Mouse (Mus musculus) heart, embryonic 16.5 days (tissue): Measurements from ENCODE around the gene Lancl1. TPM values are rescaled to one million over a fixed set of nuclear protein-coding genes. Genes with fewer than 3 reads are reported as not detected.

Experiments used
- ATAC-seq: fragments of 200-750 bp; cut with Nextera tagmentation; replicated peaks from 2 replicates; pipeline ENCODE4 v1.8.0; 2017; ENCODE audit warnings: moderate number of reproducible peaks; ENCODE audit not compliant: insufficient read depth, low FRiP score; ENCODE audit errors: extremely low read depth
- H3K27ac ChIP-seq: fragments of 300-500 bp; sonication (generic); 2 replicates; pipeline ENCODE4 v1.5.1; 2014; ENCODE audit warnings: mild to moderate bottlenecking, low read length, control low read depth, moderate library complexity
- H3K27me3 ChIP-seq: fragments of 300-500 bp; sonication (generic); 2 replicates; pipeline ENCODE4 v1.6.1; 2014; ENCODE audit warnings: low read length, mixed read lengths; ENCODE audit not compliant: control insufficient read depth, insufficient read depth
- H3K36me3 ChIP-seq: fragments of 300-500 bp; sonication (generic); 2 replicates; pipeline ENCODE4 v1.6.1; 2014; ENCODE audit not compliant: control insufficient read depth, insufficient read depth
- H3K4me1 ChIP-seq: fragments of 300-500 bp; sonication (generic); 2 replicates; pipeline ENCODE4 v1.6.1; 2014; ENCODE audit warnings: low read length, mixed read lengths; ENCODE audit not compliant: control insufficient read depth, insufficient read depth
- H3K4me2 ChIP-seq: fragments of 300-500 bp; sonication (generic); 2 replicates; pipeline ENCODE4 v1.6.1; 2014; ENCODE audit warnings: low read depth, mild to moderate bottlenecking, control low read depth, low read length
- H3K4me3 ChIP-seq: fragments of 300-500 bp; sonication (generic); 2 replicates; pipeline ENCODE4 v1.5.1; 2014; ENCODE audit warnings: mild to moderate bottlenecking, control low read depth, low read length
- H3K9ac ChIP-seq: fragments of 300-500 bp; sonication (generic); 2 replicates; pipeline ENCODE4 v1.6.1; 2014; ENCODE audit warnings: low read length, control low read depth
- H3K9me3 ChIP-seq: fragments of 300-500 bp; sonication (generic); replicated peaks from 2 replicates; pipeline ENCODE4 v1.6.1; 2016; ENCODE audit warnings: low read length; ENCODE audit not compliant: control insufficient read depth
- WGBS: fragments of 180-500 bp; shearing (Covaris S2); extraction: QIAGEN DNeasy Blood & Tissue Kit; methylation state at CpG from one replicate; pipeline ENCODE4 v1.1.7; 2014; 5-methylcytosine and 5-hydroxymethylcytosine counted together
- polyA plus RNA-seq: library from polyadenylated mRNA; unstranded; fragments of >200 nt; fragmentation: Nextera tagmentation; extraction: Ambion mirVana; gene quantifications from 2 replicates; pipeline ENCODE4 v1.2.1, GENCODE M21; 2015

Gene Lancl1
- polyA plus RNA-seq, 1 experiment from 2014 or later: 78.9 TPM

- H3K27ac ChIP-seq: no peak overlapping the region
- H3K9ac ChIP-seq: no peak overlapping the region
- H3K4me1 ChIP-seq: peaks cover 3% of the 10 kb centered on the region; the same call in 1 of the 2 replicates
- ATAC-seq: no peak
- H3K4me2 ChIP-seq: no peak overlapping the region
- 71% methylated on average over 2 of the region's 2 CpGs for WGBS
- no peaks in the 10 kb centered on the region for H3K27me3 ChIP-seq
- H3K4me3 ChIP-seq: no peak overlapping the region
- no peaks in the 10 kb centered on the region for H3K9me3 ChIP-seq
- H3K36me3 ChIP-seq: peaks cover 16% of the 10 kb centered on the region; the same call in 1 of the 2 replicates
Measured at GRCm38 (mm10) chr1:67026142-67026541, 12.5 kb downstream of the Lancl1 start.

GRCm38 (mm10) chr1:67022767-67023166 lies 15.9 kb downstream of the Lancl1 start:
- H3K4me2 ChIP-seq: no peak overlapping the region
- no peaks in the 10 kb centered on the region for H3K27me3 ChIP-seq
- no peak overlapping the region for H3K9ac ChIP-seq
- H3K9me3 ChIP-seq: no peaks in the 10 kb centered on the region
- no peak overlapping the region for H3K27ac ChIP-seq
- peaks cover 7% of the 10 kb centered on the region for H3K36me3 ChIP-seq
- no peak for ATAC-seq
- no peaks in the 10 kb centered on the region; the same call in 1 of the 2 replicates for H3K4me1 ChIP-seq
- H3K4me3 ChIP-seq: no peak overlapping the region
- WGBS: 78% methylated on average over 2 of the region's 2 CpGs

- Histone ChIP-seq H3K9ac (no peak overlapping the region), H3K4me2 (no peak overlapping the region), H3K27ac (no peak overlapping the region), H3K9me3 (no peaks in the 10 kb centered on the region), H3K36me3 (peaks cover 7% of the 10 kb centered on the region), H3K4me1 (no peaks in the 10 kb centered on the region), H3K4me3 (no peak overlapping the region), H3K27me3 (no peaks in the 10 kb centered on the region)
- 89% methylated on average over 10 of the region's 10 CpGs for WGBS
- no peak for ATAC-seq
Measured at GRCm38 (mm10) chr1:67022051-67022450, 16.6 kb downstream of the Lancl1 start.

GRCm38 (mm10) chr1:67020637-67021161 lies 18.0 kb downstream of the Lancl1 start:
- H3K36me3 ChIP-seq: peaks cover 7% of the 10 kb centered on the region
- H3K27ac ChIP-seq: no peak overlapping the region
- no peak overlapping the region for H3K4me3 ChIP-seq
- no peaks in the 10 kb centered on the region for H3K4me1 ChIP-seq
- no peak for ATAC-seq
- WGBS: 82% methylated on average over 13 of the region's 13 CpGs
- no peak overlapping the region for H3K9ac ChIP-seq
- H3K9me3 ChIP-seq: no peaks in the 10 kb centered on the region
- no peak overlapping the region for H3K4me2 ChIP-seq
- no peaks in the 10 kb centered on the region for H3K27me3 ChIP-seq

- no peaks in the 10 kb centered on the region for H3K27me3 ChIP-seq
- ATAC-seq: no peak
- 85% methylated on average over 13 of the region's 13 CpGs for whole genome bisulfite sequencing
- H3K9me3 ChIP-seq: no peaks in the 10 kb centered on the region
- H3K4me2 ChIP-seq: no peak overlapping the region
- no peak overlapping the region for H3K4me3 ChIP-seq
- H3K4me1 ChIP-seq: no peaks in the 10 kb centered on the region
- peaks cover 11% of the 10 kb centered on the region for H3K36me3 ChIP-seq
- H3K9ac ChIP-seq: no peak overlapping the region
- H3K27ac ChIP-seq: no peak overlapping the region
Measured at GRCm38 (mm10) chr1:67017101-67017870, 21.4 kb downstream of the Lancl1 start.

- Histone ChIP-seq H3K9me3 (no peaks in the 10 kb centered on the region), H3K27me3 (no peaks in the 10 kb centered on the region), H3K27ac (no peak overlapping the region), H3K9ac (no peak overlapping the region), H3K4me3 (no peak overlapping the region), H3K4me2 (no peak overlapping the region), H3K4me1 (no peaks in the 10 kb centered on the region), H3K36me3 (peaks cover 6% of the 10 kb centered on the region; the same call in 1 of the 2 replicates)
- ATAC-seq: no peak
- WGBS: 51% methylated on average over 2 of the region's 2 CpGs
Measured at GRCm38 (mm10) chr1:67014205-67014604, 24.5 kb downstream of the Lancl1 start.

GRCm38 (mm10) chr1:67010520-67010919 lies 28.2 kb downstream of the Lancl1 start:
- 0 out of 2 replicates have a peak, but pooled peaks have one; percentile 52 for ATAC-seq
- Histone ChIP-seq H3K9ac (no peak overlapping the region), H3K27me3 (no peaks in the 10 kb centered on the region), H3K36me3 (peaks cover 14% of the 10 kb centered on the region), H3K27ac (no peak overlapping the region), H3K4me2 (no peak overlapping the region), H3K4me1 (peaks cover 4% of the 10 kb centered on the region), H3K4me3 (no peak overlapping the region), H3K9me3 (no peaks in the 10 kb centered on the region)
- 93% methylated on average over 3 of the region's 3 CpGs for WGBS

- no peak overlapping the region for H3K27ac ChIP-seq
- no peaks in the 10 kb centered on the region for H3K27me3 ChIP-seq
- peaks cover 6% of the 10 kb centered on the region for H3K4me1 ChIP-seq
- no peak overlapping the region for H3K9ac ChIP-seq
- H3K4me2 ChIP-seq: no peak overlapping the region
- H3K4me3 ChIP-seq: no peak overlapping the region
- no peaks in the 10 kb centered on the region for H3K9me3 ChIP-seq
- WGBS: 48% methylated on average over 3 of the region's 3 CpGs
- 0 out of 2 replicates have a peak, but pooled peaks have one; percentile 28 for ATAC-seq
- H3K36me3 ChIP-seq: peaks cover 25% of the 10 kb centered on the region
Measured at GRCm38 (mm10) chr1:67003699-67004098, 35.0 kb downstream of the Lancl1 start.

- ATAC-seq: no peak
- Histone ChIP-seq H3K4me3 (no peak overlapping the region), H3K9me3 (no peaks in the 10 kb centered on the region), H3K27ac (no peak overlapping the region), H3K4me1 (peaks cover 6% of the 10 kb centered on the region), H3K36me3 (peaks cover 20% of the 10 kb centered on the region), H3K4me2 (no peak overlapping the region), H3K27me3 (no peaks in the 10 kb centered on the region), H3K9ac (no peak overlapping the region)
- WGBS: 47% methylated on average over 6 of the region's 6 CpGs
Measured at GRCm38 (mm10) chr1:67002226-67002625, 36.4 kb downstream of the Lancl1 start.
